Mouse (Mus musculus): Measurements from ENCODE around the gene Poll. TPM values are rescaled to one million over a fixed set of nuclear protein-coding genes. Genes with fewer than 3 reads are reported as not detected.

Poll gene
- polyA plus RNA-seq, 1 experiment = 6.2 TPM

DNA sequence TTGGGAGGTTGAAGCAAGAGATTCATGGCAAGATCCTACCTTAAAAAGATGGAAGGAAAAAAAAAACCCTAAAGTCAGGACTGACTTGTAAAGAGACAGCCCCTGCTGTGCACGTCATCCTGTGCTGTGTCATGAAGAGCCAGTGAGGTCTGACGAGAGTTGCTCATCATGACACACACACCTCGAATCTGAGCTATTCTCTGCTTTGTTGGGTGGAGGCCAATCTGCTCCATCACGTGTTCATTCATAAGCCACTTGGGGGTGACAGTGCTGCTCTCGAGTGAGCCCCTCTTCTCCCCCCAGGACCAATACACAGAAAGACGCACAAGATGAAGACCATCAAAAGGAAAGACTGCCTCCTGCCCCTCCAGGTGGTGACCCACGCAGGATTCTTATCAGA, 26.7 kb downstream of the Poll start:
- Histone ChIP-seq H3K4me3 (ENCODE audit: insufficient read depth, low read depth, low read length) (no peak overlapping the region), H3K27ac (replicated peaks; ENCODE audit: low read depth, low read length) (no peak overlapping the region), H3K4me1 (ENCODE audit: control insufficient read depth, insufficient read depth, insufficient read length, low read length) (no peaks in the 10 kb centered on the region)

DNA sequence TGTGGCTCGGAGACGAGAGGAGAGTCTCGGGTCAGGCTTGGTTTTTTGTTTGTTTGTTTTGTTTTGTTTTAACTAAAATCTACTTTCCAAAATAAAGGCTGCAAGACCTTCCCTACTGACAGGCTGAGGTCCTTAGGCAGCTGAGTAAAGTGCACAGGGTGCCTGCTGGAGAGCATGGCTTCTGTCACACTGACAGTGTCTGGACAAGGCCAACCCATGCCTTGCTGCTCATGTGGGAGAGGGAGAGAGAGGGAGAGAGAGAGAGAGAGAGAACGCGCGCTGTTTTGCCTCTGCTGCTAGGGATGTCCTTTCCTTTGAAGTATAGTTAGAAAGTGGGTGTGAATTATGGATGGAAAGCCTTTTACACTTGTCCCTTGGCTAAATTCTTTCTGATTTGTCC, 28.8 kb downstream of the Poll start:
- Histone ChIP-seq H3K27ac (replicated peaks; ENCODE audit: low read depth, low read length) (no peak overlapping the region), H3K4me3 (ENCODE audit: insufficient read depth, low read depth, low read length) (no peak overlapping the region)

GRCm38 (mm10) chr19:45530200-45530995, 29.9 kb downstream of the Poll start:
- Histone ChIP-seq H3K4me3 (ENCODE audit: insufficient read depth, low read depth, low read length) (no peak overlapping the region), H3K4me1 (ENCODE audit: control insufficient read depth, insufficient read depth, insufficient read length, low read length) (no peaks in the 10 kb centered on the region), H3K27ac (replicated peaks; ENCODE audit: low read depth, low read length) (no peak overlapping the region)

More for the DNA sequence above, 28.8 kb downstream of the Poll start:
- H3K4me1 ChIP-seq (ENCODE audit: control insufficient read depth, insufficient read depth, insufficient read length, low read length) = no peaks in the 10 kb centered on the region

GRCm38 (mm10) chr19:45529294-45529693, 31.0 kb downstream of the Poll start:
- no peaks in the 10 kb centered on the region for H3K4me1 ChIP-seq (ENCODE audit: control insufficient read depth, insufficient read depth, insufficient read length, low read length)
- no peak overlapping the region for H3K27ac ChIP-seq (replicated peaks; ENCODE audit: low read depth, low read length)
- no peak overlapping the region for H3K4me3 ChIP-seq (ENCODE audit: insufficient read depth, low read depth, low read length)

GRCm38 (mm10) chr19:45527931-45528534, 32.3 kb downstream of the Poll start:
- Histone ChIP-seq H3K4me1 (ENCODE audit: control insufficient read depth, insufficient read depth, insufficient read length, low read length) (no peaks in the 10 kb centered on the region), H3K4me3 (ENCODE audit: insufficient read depth, low read depth, low read length) (no peak overlapping the region), H3K27ac (replicated peaks; ENCODE audit: low read depth, low read length) (no peak overlapping the region)

DNA sequence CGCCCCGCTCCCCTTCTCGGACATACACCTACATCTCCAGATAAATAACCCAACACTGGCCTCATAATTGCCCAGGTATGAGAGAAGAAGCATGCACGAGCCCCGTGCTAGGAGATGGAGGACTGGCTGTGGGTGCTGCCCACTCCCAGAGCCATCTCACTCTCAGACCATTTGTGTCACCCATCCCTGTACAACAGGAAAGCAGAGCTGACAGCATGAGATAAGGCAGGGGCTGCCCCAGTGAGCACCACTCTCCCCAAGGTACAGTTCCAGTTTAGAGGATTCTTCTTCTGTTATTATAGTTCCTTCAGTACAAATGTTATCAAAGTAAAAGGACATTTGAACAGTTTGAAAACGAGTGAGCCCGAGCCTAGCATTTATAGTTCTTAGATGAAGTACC, 32.9 kb downstream of the Poll start:
- no peaks in the 10 kb centered on the region for H3K4me1 ChIP-seq (ENCODE audit: control insufficient read depth, insufficient read depth, insufficient read length, low read length)
- no peak overlapping the region for H3K4me3 ChIP-seq (ENCODE audit: insufficient read depth, low read depth, low read length)
- no peak overlapping the region for H3K27ac ChIP-seq (replicated peaks; ENCODE audit: low read depth, low read length)

DNA sequence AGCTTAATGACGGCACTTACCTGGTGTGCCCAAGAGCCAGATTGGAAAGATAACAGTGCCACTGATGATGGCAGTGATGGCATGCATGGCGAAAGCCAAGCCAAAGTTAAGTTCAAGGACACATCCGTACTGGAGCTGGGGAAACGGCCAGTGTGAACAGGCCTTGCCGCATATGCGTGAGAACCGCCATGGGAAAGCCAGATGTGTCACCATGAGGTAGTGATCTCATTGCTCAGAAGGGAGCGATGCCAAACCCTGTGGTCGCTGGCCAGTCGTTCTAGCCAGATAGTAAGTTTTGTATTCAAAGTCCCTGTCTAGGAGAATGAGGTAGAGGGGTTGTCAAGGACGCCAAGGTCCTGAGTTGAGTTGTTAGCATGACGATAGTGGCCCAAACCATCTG, 44.1 kb downstream of the Poll start:
- no peak overlapping the region for H3K4me3 ChIP-seq (ENCODE audit: insufficient read depth, low read depth, low read length)
- H3K27ac ChIP-seq (replicated peaks; ENCODE audit: low read depth, low read length) = no peak overlapping the region
- H3K4me1 ChIP-seq (ENCODE audit: control insufficient read depth, insufficient read depth, insufficient read length, low read length) = no peaks in the 10 kb centered on the region

DNA sequence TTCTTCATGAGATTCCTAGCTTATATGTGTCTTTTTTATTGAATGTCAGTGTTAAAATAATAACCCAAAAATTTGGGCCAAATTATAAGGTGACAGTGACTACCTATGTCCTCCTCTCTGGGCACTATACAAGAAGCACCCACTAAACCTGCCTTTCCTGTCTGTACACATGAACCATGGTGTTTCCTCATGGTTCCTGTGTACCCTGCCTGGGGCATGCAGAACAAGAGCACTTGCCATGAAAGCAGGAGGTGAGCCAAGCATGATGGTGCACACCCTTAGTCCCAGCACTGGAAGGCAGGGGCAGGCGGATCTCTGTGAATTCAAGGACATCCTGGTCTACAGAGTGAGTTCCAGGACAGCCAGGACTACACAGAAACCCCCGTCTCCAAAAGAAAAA, 45.0 kb downstream of the Poll start:
- Histone ChIP-seq H3K4me3 (ENCODE audit: insufficient read depth, low read depth, low read length) (no peak overlapping the region), H3K4me1 (ENCODE audit: control insufficient read depth, insufficient read depth, insufficient read length, low read length) (no peaks in the 10 kb centered on the region), H3K27ac (replicated peaks; ENCODE audit: low read depth, low read length) (no peak overlapping the region)

DNA sequence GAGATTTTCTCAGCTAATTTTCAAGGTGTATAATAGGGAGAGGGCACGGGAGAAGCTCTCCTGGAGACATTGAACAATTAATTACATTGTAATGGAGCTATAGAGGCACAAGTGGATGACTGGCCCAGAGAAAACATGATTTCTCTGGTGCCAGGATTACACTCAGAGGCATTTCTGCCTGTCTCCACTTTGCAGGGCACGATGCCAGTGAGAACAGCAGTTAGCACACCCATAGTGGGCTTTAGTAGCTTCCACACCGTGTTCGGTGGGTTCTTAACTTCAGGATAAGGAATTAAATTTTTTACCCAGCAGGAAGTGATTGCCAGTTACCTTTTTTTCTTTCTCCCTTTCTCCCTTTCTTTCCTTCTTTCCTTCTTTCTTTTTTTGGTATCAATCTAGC, 48.9 kb downstream of the Poll start:
- Histone ChIP-seq H3K4me1 (ENCODE audit: control insufficient read depth, insufficient read depth, insufficient read length, low read length) (no peaks in the 10 kb centered on the region), H3K4me3 (ENCODE audit: insufficient read depth, low read depth, low read length) (no peak overlapping the region), H3K27ac (replicated peaks; ENCODE audit: low read depth, low read length) (no peak overlapping the region)

- no peak overlapping the region for H3K4me3 ChIP-seq (ENCODE audit: insufficient read depth, low read depth, low read length)
Observed at GRCm38 (mm10) chr19:45510680-45511079, 49.7 kb downstream of the Poll start.

GRCm38 (mm10) chr19:45507531-45507930, 52.8 kb downstream of the Poll start:
- Histone ChIP-seq H3K4me3 (ENCODE audit: insufficient read depth, low read depth, low read length) (no peak overlapping the region), H3K27ac (replicated peaks; ENCODE audit: low read depth, low read length) (no peak overlapping the region)

More at GRCm38 (mm10) chr19:45510680-45511079, 49.7 kb downstream of the Poll start:
- Histone ChIP-seq H3K27ac (replicated peaks; ENCODE audit: low read depth, low read length) (no peak overlapping the region), H3K4me1 (ENCODE audit: control insufficient read depth, insufficient read depth, insufficient read length, low read length) (no peaks in the 10 kb centered on the region)

DNA sequence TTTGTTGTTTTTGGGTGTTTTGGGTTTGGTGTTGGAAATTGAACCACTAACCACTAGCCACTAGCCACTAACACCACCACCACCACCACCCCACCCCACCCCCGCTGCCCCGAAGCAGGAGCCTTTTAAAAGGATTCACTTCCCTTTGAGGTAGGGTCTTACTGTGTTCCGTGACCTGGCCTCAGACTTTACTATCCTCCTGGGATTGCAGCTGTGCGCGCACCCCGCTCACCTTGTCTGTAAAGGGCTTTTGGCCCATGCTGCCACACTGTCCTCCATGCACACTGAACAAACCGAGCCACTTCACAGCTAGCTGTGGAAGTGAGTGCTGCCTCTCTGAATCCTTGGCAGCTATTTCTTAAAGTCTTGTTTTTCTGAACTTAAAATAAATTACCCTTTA, 54.9 kb downstream of the Poll start:
- Histone ChIP-seq H3K4me1 (ENCODE audit: control insufficient read depth, insufficient read depth, insufficient read length, low read length) (no peaks in the 10 kb centered on the region), H3K4me3 (ENCODE audit: insufficient read depth, low read depth, low read length) (no peak overlapping the region), H3K27ac (replicated peaks; ENCODE audit: low read depth, low read length) (no peak overlapping the region)

More at GRCm38 (mm10) chr19:45507531-45507930, 52.8 kb downstream of the Poll start:
- H3K4me1 ChIP-seq (ENCODE audit: control insufficient read depth, insufficient read depth, insufficient read length, low read length) = no peaks in the 10 kb centered on the region

Other genes starting within 250 kb of the Poll start
- gene Btrc, start 196.8 kb downstream of the Poll start, polyA plus RNA-seq (2012; ENCODE audit: insufficient read depth, insufficient read length, missing spikeins) = 9.3 and 9.7 TPM in 2 replicates
- gene Gm17018, start 84 bp upstream of the Poll start, polyA plus RNA-seq (2012; ENCODE audit: insufficient read depth, insufficient read length, missing spikeins) = 20.1 and 26.1 TPM in 2 replicates
- gene Fbxw4, start 99.8 kb upstream of the Poll start, polyA plus RNA-seq (2012; ENCODE audit: insufficient read depth, insufficient read length, missing spikeins) = 32.7 and 59.3 TPM in 2 replicates
- gene Fgf8, start 182.4 kb upstream of the Poll start, polyA plus RNA-seq (2012; ENCODE audit: insufficient read depth, insufficient read length, missing spikeins) = not detected in 2 replicates
- 26.4 and 35.8 TPM in 2 replicates for gene Npm3, start 189.1 kb upstream of the Poll start, polyA plus RNA-seq (2012; ENCODE audit: insufficient read depth, insufficient read length, missing spikeins)
- 24.6 and 48.1 TPM in 2 replicates for gene Mgea5, start 223.3 kb upstream of the Poll start, polyA plus RNA-seq (2012; ENCODE audit: insufficient read depth, insufficient read length, missing spikeins)

All from brown adipose tissue, adult 24 weeks (tissue).